Mouse (Mus musculus): ENCODE measurements around the gene Slc7a8. TPM values are rescaled to one million over a fixed set of nuclear protein-coding genes. Genes with fewer than 3 reads are reported as not detected.
"Not testable (repeated sequence)": the region's sequence is repeated elsewhere in the genome, so short reads cannot be mapped to it uniquely, and the experiment has no call there.

Gene Slc7a8
- polyA plus RNA-seq, 1 experiment from 2014 or later: 7.4 TPM

GRCm38 (mm10) chr14:54775534-54776041 is 6.2 kb downstream of the Slc7a8 start:
- Histone ChIP-seq H3K9me3 (ENCODE audit: control insufficient read depth, low read length) (no peaks in the 10 kb centered on the region), H3K4me2 (ENCODE audit: low read depth, low read length) (no peak overlapping the region), H3K36me3 (ENCODE audit: control insufficient read depth, insufficient read depth, low read length) (no peaks in the 10 kb centered on the region), H3K4me3 (ENCODE audit: low read depth, low read length) (no peak overlapping the region), H3K27me3 (replicated peaks; ENCODE audit: control insufficient read depth, insufficient read depth, low read length) (peaks cover 12% of the 10 kb centered on the region), H3K27ac (replicated peaks; ENCODE audit: low read depth, low read length) (no peak overlapping the region), H3K9ac (ENCODE audit: low read depth, low read length) (no peak overlapping the region), H3K4me1 (ENCODE audit: control insufficient read depth, insufficient read depth, low read length) (no peaks in the 10 kb centered on the region)
- DNase-seq (ENCODE audit: low spot score) (no peak), ATAC-seq (ENCODE audit: low read depth) (no peak)
- WGBS: 87% methylated on average over 7 of the region's 7 CpGs

- DNase-seq (ENCODE audit: low spot score) (no peak), ATAC-seq (ENCODE audit: low read depth) (no peak)
- H3K4me3 ChIP-seq (ENCODE audit: low read depth, low read length): no peak overlapping the region
- no peaks in the 10 kb centered on the region for H3K4me1 ChIP-seq (ENCODE audit: control insufficient read depth, insufficient read depth, low read length)
- H3K27me3 ChIP-seq (replicated peaks; ENCODE audit: control insufficient read depth, insufficient read depth, low read length): no peaks in the 10 kb centered on the region
- 70% methylated on average over 20 of the region's 20 CpGs for WGBS
- H3K9me3 ChIP-seq (ENCODE audit: control insufficient read depth, low read length): no peaks in the 10 kb centered on the region
- no peak overlapping the region for H3K4me2 ChIP-seq (ENCODE audit: low read depth, low read length)
- no peak overlapping the region for H3K9ac ChIP-seq (ENCODE audit: low read depth, low read length)
- no peak overlapping the region for H3K27ac ChIP-seq (replicated peaks; ENCODE audit: low read depth, low read length)
- H3K36me3 ChIP-seq (ENCODE audit: control insufficient read depth, insufficient read depth, low read length): no peaks in the 10 kb centered on the region
Measured at GRCm38 (mm10) chr14:54772333-54772856, 9.4 kb downstream of the Slc7a8 start.

- Histone ChIP-seq H3K27ac (replicated peaks; ENCODE audit: low read depth, low read length) (no peak overlapping the region), H3K4me2 (ENCODE audit: low read depth, low read length) (no peak overlapping the region), H3K9ac (ENCODE audit: low read depth, low read length) (no peak overlapping the region), H3K27me3 (replicated peaks; ENCODE audit: control insufficient read depth, insufficient read depth, low read length) (no peaks in the 10 kb centered on the region), H3K4me3 (ENCODE audit: low read depth, low read length) (no peak overlapping the region), H3K4me1 (ENCODE audit: control insufficient read depth, insufficient read depth, low read length) (no peaks in the 10 kb centered on the region), H3K9me3 (ENCODE audit: control insufficient read depth, low read length) (no peaks in the 10 kb centered on the region), H3K36me3 (ENCODE audit: control insufficient read depth, insufficient read depth, low read length) (no peaks in the 10 kb centered on the region)
- 95% methylated on average over 5 of the region's 5 CpGs for WGBS
- no peak for ATAC-seq (ENCODE audit: low read depth)
- DNase-seq (ENCODE audit: low spot score): no peak
Measured at GRCm38 (mm10) chr14:54770373-54770772, 11.4 kb downstream of the Slc7a8 start.

- no peak overlapping the region for H3K9ac ChIP-seq (ENCODE audit: low read depth, low read length)
- WGBS: 90% methylated on average over 5 of the region's 5 CpGs
- H3K36me3 ChIP-seq (ENCODE audit: control insufficient read depth, insufficient read depth, low read length): no peaks in the 10 kb centered on the region
- no peaks in the 10 kb centered on the region for H3K9me3 ChIP-seq (ENCODE audit: control insufficient read depth, low read length)
- ATAC-seq (ENCODE audit: low read depth) (no peak), DNase-seq (ENCODE audit: low spot score) (no peak)
- no peak overlapping the region for H3K27ac ChIP-seq (replicated peaks; ENCODE audit: low read depth, low read length)
- no peaks in the 10 kb centered on the region for H3K27me3 ChIP-seq (replicated peaks; ENCODE audit: control insufficient read depth, insufficient read depth, low read length)
- H3K4me3 ChIP-seq (ENCODE audit: low read depth, low read length): no peak overlapping the region
- H3K4me2 ChIP-seq (ENCODE audit: low read depth, low read length): no peak overlapping the region
- H3K4me1 ChIP-seq (ENCODE audit: control insufficient read depth, insufficient read depth, low read length): no peaks in the 10 kb centered on the region
Measured at GRCm38 (mm10) chr14:54769068-54769425, 12.7 kb downstream of the Slc7a8 start.

- WGBS: 75% methylated on average over 10 of the region's 10 CpGs
- Histone ChIP-seq H3K9me3 (ENCODE audit: control insufficient read depth, low read length) (no peaks in the 10 kb centered on the region), H3K9ac (ENCODE audit: low read depth, low read length) (no peak overlapping the region), H3K27ac (replicated peaks; ENCODE audit: low read depth, low read length) (no peak overlapping the region), H3K27me3 (replicated peaks; ENCODE audit: control insufficient read depth, insufficient read depth, low read length) (no peaks in the 10 kb centered on the region), H3K4me1 (ENCODE audit: control insufficient read depth, insufficient read depth, low read length) (no peaks in the 10 kb centered on the region), H3K36me3 (ENCODE audit: control insufficient read depth, insufficient read depth, low read length) (no peaks in the 10 kb centered on the region), H3K4me3 (ENCODE audit: low read depth, low read length) (no peak overlapping the region), H3K4me2 (ENCODE audit: low read depth, low read length) (no peak overlapping the region)
- ATAC-seq (ENCODE audit: low read depth) (no peak), DNase-seq (ENCODE audit: low spot score) (no peak)
Measured at GRCm38 (mm10) chr14:54768314-54769067, 13.3 kb downstream of the Slc7a8 start.

- H3K9me3 ChIP-seq (ENCODE audit: control insufficient read depth, low read length); H3K9ac ChIP-seq (ENCODE audit: low read depth, low read length); H3K4me1 ChIP-seq (ENCODE audit: control insufficient read depth, insufficient read depth, low read length); H3K4me2 ChIP-seq (ENCODE audit: low read depth, low read length); H3K27ac ChIP-seq (replicated peaks; ENCODE audit: low read depth, low read length); H3K4me3 ChIP-seq (ENCODE audit: low read depth, low read length); H3K27me3 ChIP-seq (replicated peaks; ENCODE audit: control insufficient read depth, insufficient read depth, low read length); DNase-seq (ENCODE audit: low spot score); H3K36me3 ChIP-seq (ENCODE audit: control insufficient read depth, insufficient read depth, low read length); ATAC-seq (ENCODE audit: low read depth): not testable (repeated sequence)
- 97% methylated on average over 4 of the region's 7 CpGs for WGBS
Measured at GRCm38 (mm10) chr14:54766937-54767336, 14.8 kb downstream of the Slc7a8 start.

GRCm38 (mm10) chr14:54756382-54756781 is 25.4 kb downstream of the Slc7a8 start:
- Histone ChIP-seq H3K27ac (replicated peaks; ENCODE audit: low read depth, low read length) (no peak overlapping the region), H3K27me3 (replicated peaks; ENCODE audit: control insufficient read depth, insufficient read depth, low read length) (no peaks in the 10 kb centered on the region), H3K9ac (ENCODE audit: low read depth, low read length) (no peak overlapping the region), H3K4me2 (ENCODE audit: low read depth, low read length) (no peak overlapping the region), H3K4me3 (ENCODE audit: low read depth, low read length) (no peak overlapping the region), H3K36me3 (ENCODE audit: control insufficient read depth, insufficient read depth, low read length) (no peaks in the 10 kb centered on the region), H3K4me1 (ENCODE audit: control insufficient read depth, insufficient read depth, low read length) (0 out of 2 replicates have a peak, but pooled peaks cover 3% of the 10 kb centered on the region), H3K9me3 (ENCODE audit: control insufficient read depth, low read length) (no peaks in the 10 kb centered on the region)
- no peak for DNase-seq (ENCODE audit: low spot score)
- 76% methylated on average over 6 of the region's 6 CpGs for whole genome bisulfite sequencing
- no peak for ATAC-seq (ENCODE audit: low read depth)

GRCm38 (mm10) chr14:54754602-54755018 is 27.1 kb downstream of the Slc7a8 start:
- Histone ChIP-seq H3K27me3 (replicated peaks; ENCODE audit: control insufficient read depth, insufficient read depth, low read length) (no peaks in the 10 kb centered on the region), H3K9ac (ENCODE audit: low read depth, low read length) (no peak overlapping the region), H3K9me3 (ENCODE audit: control insufficient read depth, low read length) (no peaks in the 10 kb centered on the region), H3K27ac (replicated peaks; ENCODE audit: low read depth, low read length) (no peak overlapping the region), H3K36me3 (ENCODE audit: control insufficient read depth, insufficient read depth, low read length) (no peaks in the 10 kb centered on the region), H3K4me3 (ENCODE audit: low read depth, low read length) (no peak overlapping the region), H3K4me1 (ENCODE audit: control insufficient read depth, insufficient read depth, low read length) (0 out of 2 replicates have a peak, but pooled peaks cover 3% of the 10 kb centered on the region), H3K4me2 (ENCODE audit: low read depth, low read length) (no peak overlapping the region)
- ATAC-seq (ENCODE audit: low read depth) (peak; percentile 30; the same call in 1 of the 2 replicates), DNase-seq (ENCODE audit: low spot score) (peak; percentile 74)
- 26% methylated on average over 6 of the region's 6 CpGs for WGBS
